Mouse (Mus musculus) intestine, embryonic 16.5 days (tissue): ENCODE measurements at regions not wholly inside any gene's neighbourhood (a gene's known extent, or its start where the extent isn't known, plus 50 kb on each side); places are given as distances from the start of the nearest gene placed in this dataset.

ENCODE experiments used
- ATAC-seq: fragments of 200-750 bp; cut with Nextera tagmentation; 2 replicates; pipeline ENCODE4 v1.8.0; 2017; ENCODE audit warnings: moderate TSS enrichment, moderate library complexity
- H3K27ac ChIP-seq: fragments of 300-500 bp; sonication (generic); 2 replicates; pipeline ENCODE4 v1.5.1; 2014; ENCODE audit warnings: mild to moderate bottlenecking, low read length
- H3K27me3 ChIP-seq: fragments of 300-500 bp; sonication (generic); replicated peaks from 2 replicates; pipeline ENCODE4 v1.6.1; 2014; ENCODE audit warnings: low read length, control low read depth, mixed read lengths; ENCODE audit not compliant: control insufficient read depth, insufficient read depth
- H3K36me3 ChIP-seq: fragments of 300-500 bp; sonication (generic); 2 replicates; pipeline ENCODE4 v1.6.1; 2014; ENCODE audit warnings: low read length, control low read depth; ENCODE audit not compliant: control insufficient read depth, insufficient read depth
- H3K4me1 ChIP-seq: fragments of 300-500 bp; sonication (generic); 2 replicates; pipeline ENCODE4 v1.6.1; 2014; ENCODE audit warnings: low read length, control low read depth, mixed read lengths; ENCODE audit not compliant: control insufficient read depth, insufficient read depth
- H3K4me2 ChIP-seq: fragments of 300-500 bp; sonication (generic); 2 replicates; pipeline ENCODE4 v1.6.1; 2014; ENCODE audit warnings: low read depth, low read length, control low read depth
- H3K4me3 ChIP-seq: fragments of 300-500 bp; sonication (generic); 2 replicates; pipeline ENCODE4 v1.5.1; 2014; ENCODE audit warnings: mild to moderate bottlenecking, low read length
- H3K9ac ChIP-seq: fragments of 300-500 bp; sonication (generic); 2 replicates; pipeline ENCODE4 v1.6.1; 2014; ENCODE audit warnings: low read depth, low read length
- H3K9me3 ChIP-seq: fragments of 300-500 bp; sonication (generic); 2 replicates; pipeline ENCODE4 v1.6.1; 2016; ENCODE audit warnings: low read length, control low read depth; ENCODE audit not compliant: control insufficient read depth
- WGBS: fragments of 180-500 bp; shearing (Covaris S2); extraction: QIAGEN DNeasy Blood & Tissue Kit; methylation state at CpG from one replicate; pipeline ENCODE4 v1.1.7; 2014; 5-methylcytosine and 5-hydroxymethylcytosine counted together

DNA sequence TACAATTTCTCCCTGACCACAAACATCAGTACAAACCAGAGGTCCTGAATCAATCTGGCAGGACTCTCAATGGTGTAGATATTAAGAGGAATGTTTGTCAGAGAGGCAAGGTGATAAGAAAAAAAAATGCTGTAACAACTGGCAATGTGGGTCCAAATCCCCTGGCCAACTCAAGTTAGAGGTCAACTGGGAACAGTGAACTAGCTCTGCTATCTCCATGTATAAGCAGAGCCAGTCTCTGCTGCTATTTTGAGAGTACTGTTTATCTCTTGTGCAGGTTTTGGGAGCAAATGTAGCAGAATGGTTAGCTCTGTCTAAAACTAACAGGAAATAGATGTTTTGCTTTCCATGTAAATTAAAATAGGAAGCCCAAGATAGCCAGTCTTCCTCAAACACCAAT, 547.6 kb upstream of the Lmcd1 start:
- no peaks in the 10 kb centered on the region for H3K27me3 ChIP-seq
- H3K9ac ChIP-seq: no peak overlapping the region
- no peaks in the 10 kb centered on the region for H3K36me3 ChIP-seq
- no peaks in the 10 kb centered on the region for H3K9me3 ChIP-seq
- no peak for ATAC-seq
- no peak overlapping the region for H3K27ac ChIP-seq
- no peaks in the 10 kb centered on the region for H3K4me1 ChIP-seq
- no peak overlapping the region for H3K4me2 ChIP-seq
- H3K4me3 ChIP-seq: no peak overlapping the region

DNA sequence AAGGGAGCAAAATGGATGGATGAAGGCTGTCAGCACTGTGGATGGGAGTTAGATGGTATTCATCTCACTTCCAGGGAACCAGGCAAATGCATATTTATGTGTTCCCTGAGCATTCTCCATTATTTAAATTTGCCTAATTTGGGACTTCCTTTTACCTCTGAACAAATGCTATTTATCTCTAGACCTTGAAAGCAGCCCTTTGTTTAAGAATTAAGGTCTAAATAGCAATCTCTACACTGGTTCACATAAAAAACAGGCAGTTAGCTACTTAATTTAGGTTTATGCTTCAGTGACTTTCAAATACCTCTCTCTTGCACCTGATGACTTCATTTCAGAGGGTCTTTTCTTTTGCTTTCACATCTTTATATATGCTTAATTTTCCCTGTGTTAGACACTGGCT, 543.2 kb upstream of the Lmcd1 start:
- Histone ChIP-seq H3K4me3 (no peak overlapping the region), H3K27ac (no peak overlapping the region), H3K9ac (no peak overlapping the region), H3K4me1 (no peaks in the 10 kb centered on the region), H3K9me3 (no peaks in the 10 kb centered on the region), H3K36me3 (no peaks in the 10 kb centered on the region), H3K4me2 (no peak overlapping the region), H3K27me3 (no peaks in the 10 kb centered on the region)
- ATAC-seq: no peak

DNA sequence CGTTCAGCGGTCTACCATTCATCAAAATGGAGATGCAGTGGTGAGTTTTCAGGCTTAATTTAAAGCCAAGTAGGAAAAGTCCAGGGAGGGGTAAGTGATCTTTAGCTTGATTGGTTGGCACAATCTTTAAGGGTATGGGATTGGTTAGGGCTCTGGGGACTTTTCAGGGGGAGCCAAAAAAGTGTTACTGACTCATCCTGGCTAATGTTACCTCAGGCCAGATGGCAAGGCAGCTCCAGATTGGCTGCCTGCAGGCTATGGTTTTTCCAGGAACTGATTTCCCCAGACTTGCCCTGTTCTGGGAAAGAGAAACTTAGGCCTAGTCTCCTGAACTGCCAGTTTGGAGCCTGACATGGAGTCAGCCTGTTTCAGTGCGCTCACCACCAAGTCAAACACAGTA, 539.6 kb upstream of the Lmcd1 start:
- Histone ChIP-seq H3K4me1 (no peaks in the 10 kb centered on the region), H3K4me3 (no peak overlapping the region), H3K27ac (no peak overlapping the region), H3K27me3 (no peaks in the 10 kb centered on the region), H3K4me2 (no peak overlapping the region), H3K36me3 (no peaks in the 10 kb centered on the region), H3K9ac (no peak overlapping the region), H3K9me3 (no peaks in the 10 kb centered on the region)
- WGBS: 87% methylated on average over 3 of the region's 3 CpGs
- ATAC-seq: no peak

DNA sequence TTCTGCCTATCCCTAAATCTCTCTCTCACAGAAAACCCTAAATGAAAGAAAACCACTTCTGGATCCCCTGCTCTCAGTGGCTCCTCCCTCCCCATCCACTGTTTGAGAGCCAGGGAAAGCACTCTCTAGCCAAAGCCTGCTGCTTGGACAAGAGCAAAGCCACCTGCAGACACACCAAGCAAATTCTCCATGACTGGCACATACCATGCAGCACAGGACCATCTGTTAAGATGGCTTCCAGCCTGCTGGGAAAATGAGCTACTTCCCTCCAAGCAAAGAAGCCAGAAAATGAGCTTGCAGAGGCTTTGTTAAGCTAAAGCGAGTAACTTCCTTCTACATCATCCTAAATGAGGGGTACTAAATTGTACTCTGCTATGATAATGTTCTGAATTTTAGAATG, 534.6 kb upstream of the Lmcd1 start:
- H3K36me3 ChIP-seq: no peaks in the 10 kb centered on the region
- H3K4me1 ChIP-seq: no peaks in the 10 kb centered on the region
- no peak for ATAC-seq

DNA sequence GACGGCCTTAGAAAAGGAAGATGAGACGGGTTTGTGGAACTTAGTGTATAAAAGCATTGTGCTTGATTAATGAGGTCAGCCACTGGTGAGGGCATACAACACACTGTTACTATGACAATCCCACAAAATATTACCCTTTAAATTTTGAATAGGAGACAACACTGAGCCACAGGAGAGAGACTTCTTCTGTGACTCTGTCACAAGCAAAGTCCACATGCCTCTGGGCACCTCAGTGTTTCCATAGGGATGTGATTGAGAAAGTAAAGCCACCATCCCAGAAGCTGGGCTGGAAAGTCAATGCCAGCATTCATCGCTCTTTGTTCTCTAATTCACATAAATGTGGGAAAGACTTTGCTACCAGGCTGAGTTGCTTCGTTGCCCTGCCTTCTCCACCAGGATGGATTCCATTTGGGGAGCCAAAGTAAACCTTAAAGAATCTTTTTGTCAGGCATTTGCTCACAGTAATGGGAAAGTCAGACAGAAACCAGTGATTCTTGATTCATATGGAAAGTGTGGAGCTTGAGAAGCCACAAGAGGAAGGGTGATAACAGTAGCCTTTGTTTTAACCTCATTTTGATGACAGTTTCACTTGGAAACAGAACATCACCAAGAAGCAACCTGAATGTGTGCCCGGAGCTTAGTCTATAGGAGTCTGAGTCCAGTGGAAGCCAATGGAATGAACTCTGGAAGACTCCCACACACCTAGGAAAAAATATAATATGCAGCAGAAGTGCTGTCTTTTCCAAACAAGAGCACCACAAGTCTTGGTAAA, 491.7 kb upstream of the Lmcd1 start:
- WGBS: 81% methylated on average over 5 of the region's 5 CpGs
- Histone ChIP-seq H3K4me3 (no peak overlapping the region), H3K4me1 (no peaks in the 10 kb centered on the region), H3K9me3 (no peaks in the 10 kb centered on the region), H3K27ac (no peak overlapping the region), H3K9ac (no peak overlapping the region), H3K27me3 (no peaks in the 10 kb centered on the region), H3K36me3 (no peaks in the 10 kb centered on the region), H3K4me2 (no peak overlapping the region)
- ATAC-seq: no peak

More for the DNA sequence above, 534.6 kb upstream of the Lmcd1 start:
- no peak overlapping the region for H3K27ac ChIP-seq
- no peak overlapping the region for H3K9ac ChIP-seq
- H3K4me2 ChIP-seq: no peak overlapping the region
- no peaks in the 10 kb centered on the region for H3K9me3 ChIP-seq
- H3K27me3 ChIP-seq: no peaks in the 10 kb centered on the region
- 92% methylated on average over 1 of the region's 1 CpGs for WGBS
- no peak overlapping the region for H3K4me3 ChIP-seq

DNA sequence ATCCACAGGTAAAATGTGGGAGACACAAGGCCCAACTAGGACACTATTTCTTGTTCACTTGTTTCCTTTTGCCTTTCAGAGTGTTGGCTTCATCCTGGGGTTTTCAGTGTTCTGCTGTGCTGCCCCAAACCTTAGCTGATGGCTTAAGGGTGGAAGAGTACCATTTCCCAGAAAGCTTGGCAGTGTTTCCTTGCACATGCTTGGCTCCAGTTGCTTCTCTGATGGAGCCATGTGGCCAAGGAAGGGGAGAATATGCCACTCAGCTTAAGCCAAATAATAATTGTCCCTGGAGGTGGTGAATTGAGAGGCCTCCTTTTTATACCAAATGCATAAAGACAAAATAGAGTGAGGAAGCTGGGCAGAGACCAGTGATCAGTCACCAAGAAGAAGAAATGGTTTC, 464.9 kb upstream of the Lmcd1 start:
- no peak overlapping the region for H3K27ac ChIP-seq
- no peaks in the 10 kb centered on the region for H3K36me3 ChIP-seq
- H3K4me3 ChIP-seq: no peak overlapping the region
- ATAC-seq: no peak
- no peak overlapping the region for H3K9ac ChIP-seq
- no peaks in the 10 kb centered on the region for H3K4me1 ChIP-seq
- H3K27me3 ChIP-seq: no peaks in the 10 kb centered on the region
- no peaks in the 10 kb centered on the region for H3K9me3 ChIP-seq
- H3K4me2 ChIP-seq: no peak overlapping the region

DNA sequence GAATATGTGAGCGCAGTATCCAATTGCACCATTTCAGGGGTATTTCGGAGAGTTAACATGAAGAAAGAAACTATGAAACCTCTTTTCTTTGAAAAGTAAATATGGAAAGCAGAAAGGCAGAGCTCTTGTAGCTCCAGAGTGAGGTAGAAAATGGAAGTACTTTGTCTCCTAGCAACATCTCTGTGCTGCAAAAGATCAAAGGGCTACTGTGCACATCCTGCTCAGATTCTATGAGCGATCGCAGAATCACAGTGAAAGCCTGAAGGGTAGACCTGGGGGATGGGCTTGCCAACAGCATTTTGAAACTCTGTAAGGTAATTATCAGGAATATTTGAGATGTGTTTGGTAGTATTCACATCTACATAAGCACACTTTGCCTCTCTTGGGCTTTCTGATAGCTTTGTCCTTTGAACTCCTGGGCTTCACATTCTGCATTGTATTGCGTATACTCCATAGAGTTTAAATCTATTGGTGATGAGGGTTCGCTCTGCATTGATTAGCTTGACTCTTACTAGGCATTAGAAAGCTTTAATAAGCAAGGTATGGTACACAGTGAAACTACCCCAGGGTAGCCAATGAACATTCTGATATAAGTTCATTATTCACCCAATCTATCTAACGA, 459.5 kb upstream of the Lmcd1 start:
- H3K27me3 ChIP-seq: no peaks in the 10 kb centered on the region
- H3K9ac ChIP-seq: no peak overlapping the region
- H3K4me2 ChIP-seq: no peak overlapping the region
- H3K36me3 ChIP-seq: no peaks in the 10 kb centered on the region
- ATAC-seq: no peak
- H3K27ac ChIP-seq: no peak overlapping the region
- H3K9me3 ChIP-seq: no peaks in the 10 kb centered on the region
- no peak overlapping the region for H3K4me3 ChIP-seq
- WGBS: 70% methylated on average over 7 of the region's 7 CpGs
- H3K4me1 ChIP-seq: no peaks in the 10 kb centered on the region

DNA sequence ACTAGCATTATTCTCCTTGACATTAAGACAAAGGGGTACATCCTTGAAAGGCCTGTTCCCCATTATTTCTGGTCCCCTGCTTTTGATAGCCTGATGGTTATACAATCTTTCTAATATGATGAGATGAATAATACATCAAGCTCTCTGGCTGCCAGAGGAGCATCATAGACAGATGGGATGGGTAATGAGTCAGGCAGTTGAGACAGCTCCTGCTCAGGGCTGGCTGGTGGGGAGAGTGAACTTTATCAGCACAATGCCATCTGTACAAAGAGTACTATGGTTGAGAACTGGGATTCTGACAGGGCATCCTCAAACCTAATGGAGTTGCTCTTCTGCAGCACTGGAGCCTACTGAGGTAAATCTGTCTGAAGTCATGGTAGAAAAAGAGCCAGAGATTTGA, 458.4 kb upstream of the Lmcd1 start:
- Histone ChIP-seq H3K27me3 (no peaks in the 10 kb centered on the region), H3K4me1 (no peaks in the 10 kb centered on the region), H3K4me3 (no peak overlapping the region), H3K4me2 (no peak overlapping the region), H3K9ac (no peak overlapping the region), H3K36me3 (no peaks in the 10 kb centered on the region), H3K27ac (no peak overlapping the region), H3K9me3 (no peaks in the 10 kb centered on the region)
- no peak for ATAC-seq

DNA sequence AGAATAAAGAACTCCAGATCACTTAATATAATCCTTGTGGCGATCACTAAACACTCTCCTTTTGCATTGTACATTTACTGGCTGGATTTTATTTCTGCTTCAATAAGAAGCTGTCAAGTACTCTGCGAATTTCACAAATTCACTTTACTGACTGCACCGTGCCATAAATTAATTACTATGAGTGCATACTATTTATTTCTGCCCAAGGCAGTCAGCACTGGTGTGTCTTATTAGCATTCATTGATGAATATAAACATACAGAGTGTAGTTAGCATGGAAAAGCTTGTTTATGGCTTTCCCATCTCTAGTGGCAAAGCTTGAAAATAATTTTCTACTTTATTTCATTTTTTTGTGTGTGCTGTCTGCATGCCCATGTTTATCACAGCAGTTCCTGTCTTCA, 453.3 kb upstream of the Lmcd1 start:
- Histone ChIP-seq H3K9me3 (no peaks in the 10 kb centered on the region), H3K4me3 (no peak overlapping the region), H3K9ac (no peak overlapping the region), H3K27ac (no peak overlapping the region), H3K4me2 (no peak overlapping the region), H3K4me1 (no peaks in the 10 kb centered on the region), H3K36me3 (no peaks in the 10 kb centered on the region), H3K27me3 (no peaks in the 10 kb centered on the region)
- ATAC-seq: no peak
- WGBS: 73% methylated on average over 3 of the region's 3 CpGs

DNA sequence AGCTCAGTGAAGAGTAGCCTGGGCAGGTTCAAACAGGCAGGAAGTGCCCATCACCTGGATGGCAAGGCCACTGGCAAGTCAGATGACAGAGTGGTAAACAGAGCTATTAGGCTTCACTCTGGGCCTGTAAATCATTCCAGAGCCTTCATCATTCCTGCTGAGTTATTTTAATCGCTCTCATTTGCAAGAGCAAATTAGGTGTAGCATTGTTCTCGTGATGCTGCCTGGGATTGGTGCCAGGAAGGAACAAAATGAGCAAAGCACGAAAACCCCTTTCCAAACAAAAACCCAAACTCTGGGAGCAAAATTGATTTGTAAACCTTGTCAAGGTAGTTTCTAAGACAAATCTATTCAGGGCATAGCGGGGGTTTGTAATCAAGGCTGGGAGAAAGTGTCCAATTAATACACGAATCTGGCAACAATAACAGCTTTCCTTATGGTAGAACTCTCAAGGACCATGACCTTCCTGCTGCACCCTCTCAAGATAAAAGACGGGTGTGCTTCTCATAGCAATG, 429.2 kb upstream of the Lmcd1 start:
- H3K4me2 ChIP-seq: no peak overlapping the region
- H3K9ac ChIP-seq: no peak overlapping the region
- WGBS: 46% methylated on average over 6 of the region's 6 CpGs
- H3K4me1 ChIP-seq: no peaks in the 10 kb centered on the region
- no peaks in the 10 kb centered on the region for H3K9me3 ChIP-seq
- H3K27me3 ChIP-seq: no peaks in the 10 kb centered on the region
- ATAC-seq: no peak
- no peak overlapping the region for H3K4me3 ChIP-seq
- no peaks in the 10 kb centered on the region for H3K36me3 ChIP-seq
- no peak overlapping the region for H3K27ac ChIP-seq
